7 mouse cellular contexts compared by ENCODE assay signal in the genomic region with DNA sequence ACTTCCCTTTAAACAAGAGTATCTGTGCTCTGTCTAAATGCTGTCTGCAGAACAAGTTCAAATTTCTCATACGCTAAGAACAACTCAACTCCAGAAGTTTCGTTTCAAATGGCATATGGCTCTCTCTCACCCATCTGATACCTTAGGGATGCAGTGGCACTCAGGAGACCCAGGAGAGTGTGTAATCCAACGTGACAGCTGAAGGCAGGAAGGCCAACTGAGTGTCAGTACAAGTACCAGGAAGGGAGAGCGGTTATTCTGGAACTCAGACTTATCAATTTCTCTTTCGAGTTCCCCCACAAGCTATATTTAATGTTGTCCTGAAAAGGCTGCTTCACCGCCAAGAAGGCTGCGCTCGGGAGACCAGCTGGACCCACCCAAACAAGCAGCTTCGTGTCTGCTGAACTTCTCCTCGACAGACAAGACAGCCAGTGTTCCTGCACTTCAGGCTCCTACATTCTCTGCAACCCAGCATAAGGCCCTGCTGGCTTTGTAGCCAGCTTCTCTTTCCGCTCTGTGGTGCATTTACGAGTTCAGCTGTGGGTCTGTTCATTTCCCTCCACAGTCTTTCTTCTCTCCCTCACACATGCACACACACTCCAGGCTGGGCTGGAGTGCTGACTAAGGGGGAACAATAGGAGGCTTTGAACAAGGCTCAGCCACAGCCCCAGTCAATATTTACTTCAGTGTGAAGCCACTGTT. TPM values are rescaled to one million over a fixed set of nuclear protein-coding genes. Genes with fewer than 3 reads are reported as not detected.
DNase-seq lines count a peak whose midpoint lies in the region; ATAC-seq and TF ChIP-seq lines count a peak whose summit lies in the region.

No protein-coding gene starts in this region.

- WGBS in embryonic facial prominence, embryonic 12.5 days = 25% methylated on average over 12 of the region's 12 CpGs
- WGBS in limb, embryonic 12.5 days = 39% methylated on average over 12 of the region's 12 CpGs

- no peak overlapping the region for H3K9ac ChIP-seq in embryonic facial prominence, embryonic 12.5 days
- H3K9ac ChIP-seq in limb, embryonic 12.5 days (replicated peaks) = no peak overlapping the region; the same call in 1 of the 2 replicates

- intact Hi-C loops in heart, postnatal 10 days (cut with DNase I) = no loop called here
- intact Hi-C loops in gastrocnemius, adult 2 months (cut with DNase I) = no loop called here

- H3K4me3 ChIP-seq in embryonic facial prominence, embryonic 12.5 days = no peak overlapping the region
- H3K4me3 ChIP-seq in limb, embryonic 12.5 days (replicated peaks) = no peak overlapping the region
- H3K4me3 ChIP-seq in gastrocnemius, adult 2 months = no peak overlapping the region

- H3K27me3 ChIP-seq in embryonic facial prominence, embryonic 12.5 days = no peaks in the 10 kb centered on the region
- no peaks in the 10 kb centered on the region for H3K27me3 ChIP-seq in limb, embryonic 12.5 days

- DNase-seq in ovary, postnatal 14 days (ENCODE audit: low spot score) = peak; percentile 7
- DNase-seq in ovary, postnatal 36 days (ENCODE audit: low spot score) = no peak
- DNase-seq in heart, postnatal 10 days = peak; percentile 38 to 42
- peak; percentile 5 to 19 for DNase-seq in right cerebral cortex, postnatal 36 days (ENCODE audit: low spot score in 2 of 2)
- DNase-seq in gastrocnemius, adult 2 months = no peak

- no peak for TF ChIP-seq CTCF in gastrocnemius, adult 2 months (IDR thresholded peaks at IDR 0.05)

- peak overlapping the region; percentile 70 for H3K27ac ChIP-seq in embryonic facial prominence, embryonic 12.5 days
- peak overlapping the region; percentile 56 for H3K27ac ChIP-seq in limb, embryonic 12.5 days
- no peak overlapping the region for H3K27ac ChIP-seq in gastrocnemius, adult 2 months

- H3K9me3 ChIP-seq in embryonic facial prominence, embryonic 12.5 days = no peaks in the 10 kb centered on the region
- H3K9me3 ChIP-seq in limb, embryonic 12.5 days = no peaks in the 10 kb centered on the region

- H3K4me2 ChIP-seq in embryonic facial prominence, embryonic 12.5 days (replicated peaks) = peak overlapping the region; percentile 24
- peak overlapping the region; percentile 7; the same call in 1 of the 2 replicates for H3K4me2 ChIP-seq in limb, embryonic 12.5 days

- H3K4me1 ChIP-seq in embryonic facial prominence, embryonic 12.5 days = peaks cover 21% of the 10 kb centered on the region
- peaks cover 21% of the 10 kb centered on the region for H3K4me1 ChIP-seq in limb, embryonic 12.5 days (replicated peaks)

- no peak for ATAC-seq in embryonic facial prominence, embryonic 12.5 days (ENCODE audit: insufficient number of reproducible peaks, insufficient read depth, low FRiP score, low TSS enrichment)
- ATAC-seq in limb, embryonic 12.5 days (ENCODE audit: insufficient number of reproducible peaks, insufficient read depth, low FRiP score, low TSS enrichment, low read depth) = peak; percentile 90

- no peaks in the 10 kb centered on the region for H3K36me3 ChIP-seq in embryonic facial prominence, embryonic 12.5 days
- H3K36me3 ChIP-seq in limb, embryonic 12.5 days = no peaks in the 10 kb centered on the region

RNA-seq across cellular contexts. Expression of a gene that starts 18.7 kb away (rescaled TPM):
- polyA plus RNA-seq in embryonic facial prominence, embryonic 12.5 days (2016; fragmentation: Nextera tagmentation; extraction: Ambion mirVana) = 72.4 and 82.6 TPM in 2 replicates
- 10 to 100 TPM; 32.8 to 41.9 TPM for total RNA-seq in heart, postnatal 10 days (2021)
- 38.2 and 42.6 TPM in 2 replicates for polyA plus RNA-seq in limb, embryonic 12.5 days (2016; fragmentation: Nextera tagmentation; extraction: Ambion mirVana)
- total RNA-seq in gastrocnemius, adult 2 months (2021) = under 1 TPM; 0.13 to 0.86 TPM

Comparison
In these comparisons a context has a peak if more than half of its experiments do, and no peak if none do; other contexts are left out.
1. DNase-seq: peak in ovary, postnatal 14 days (single experiment), heart, postnatal 10 days (2 of 2) and right cerebral cortex, postnatal 36 days (2 of 2); none in ovary, postnatal 36 days (single experiment) and gastrocnemius, adult 2 months (single experiment).
2. RNA of a gene that starts 18.7 kb away (total RNA-seq): 32.8 to 41.9 TPM in heart, postnatal 10 days; 0.13 to 0.86 TPM in gastrocnemius, adult 2 months; every median in the first group is over 10 times any median in the second.